Mouse (Mus musculus) spleen, adult 18-20 months (tissue): ENCODE results near the gene Sync.

Experiments used
- DNase-seq, 2 experiments: peaks; one replicate each; pipeline ENCODE4 v3.0.0; 2022; ENCODE audit warnings: mixed read lengths in 2 of 2

Sync gene

GRCm38 (mm10) chr4:129287472-129287981 is at the start of gene Sync:
Sync (plus strand) TSS chr4:129287617.
- DNase-seq: peak in 1 of 2 experiments; percentile 4

DNA sequence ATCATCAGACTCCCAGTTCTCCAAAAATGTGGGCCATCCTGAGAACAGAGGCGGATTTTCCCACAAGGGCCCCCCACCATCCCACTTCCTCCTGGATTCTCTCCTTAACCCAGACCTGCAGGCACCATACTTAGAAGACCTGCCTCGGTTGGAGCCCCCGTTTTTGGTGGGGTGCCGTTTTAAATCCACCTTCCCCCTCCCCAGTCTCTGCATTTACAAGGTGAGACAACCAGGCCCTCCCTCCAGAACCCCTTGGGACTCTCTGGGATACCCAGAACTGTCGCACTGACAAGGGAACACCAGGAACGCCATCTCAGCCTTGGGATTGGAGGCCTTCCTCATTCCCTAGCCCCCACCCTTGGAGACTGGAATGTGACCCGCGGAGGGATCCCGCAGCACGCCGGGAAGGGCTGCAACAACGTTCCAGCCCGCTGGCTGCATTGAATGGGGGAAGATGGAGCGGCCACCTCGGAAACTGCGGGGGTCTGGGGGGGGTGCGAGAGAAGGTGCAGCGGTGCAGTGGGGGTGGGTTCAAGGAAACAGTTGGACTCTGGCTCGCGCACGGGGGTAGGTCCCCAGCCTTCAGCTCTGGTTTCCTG is 49.5 kb upstream of the Sync start:
- DNase-seq: no peak

- no peak for DNase-seq
Measured at GRCm38 (mm10) chr4:129238579-129239016, 48.8 kb upstream of the Sync start.

- peak; percentile 18 to 29 for DNase-seq
Measured at GRCm38 (mm10) chr4:129239075-129239474, 48.3 kb upstream of the Sync start.

DNA sequence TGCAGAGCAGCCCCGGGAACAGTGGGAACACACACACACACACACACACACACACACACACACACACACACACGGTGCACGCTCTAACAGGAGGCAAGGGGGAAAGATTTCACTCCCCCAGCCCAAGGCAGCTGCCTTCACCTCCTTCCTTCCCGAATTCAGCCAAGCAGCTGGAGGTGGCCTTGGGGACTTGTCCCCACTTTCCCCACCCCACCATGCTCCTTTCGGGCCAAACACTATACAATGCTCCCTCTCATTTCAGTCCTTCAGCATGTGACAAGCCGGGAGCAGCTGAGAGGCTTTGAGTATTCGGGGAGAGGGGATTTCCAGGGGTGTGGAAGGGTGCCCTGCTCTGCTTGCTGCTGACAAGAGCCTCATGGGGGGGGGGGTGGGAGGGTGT is 45.5 kb upstream of the Sync start:
- DNase-seq: no peak

- no peak for DNase-seq
Measured at GRCm38 (mm10) chr4:129242327-129242726, 45.1 kb upstream of the Sync start.

DNA sequence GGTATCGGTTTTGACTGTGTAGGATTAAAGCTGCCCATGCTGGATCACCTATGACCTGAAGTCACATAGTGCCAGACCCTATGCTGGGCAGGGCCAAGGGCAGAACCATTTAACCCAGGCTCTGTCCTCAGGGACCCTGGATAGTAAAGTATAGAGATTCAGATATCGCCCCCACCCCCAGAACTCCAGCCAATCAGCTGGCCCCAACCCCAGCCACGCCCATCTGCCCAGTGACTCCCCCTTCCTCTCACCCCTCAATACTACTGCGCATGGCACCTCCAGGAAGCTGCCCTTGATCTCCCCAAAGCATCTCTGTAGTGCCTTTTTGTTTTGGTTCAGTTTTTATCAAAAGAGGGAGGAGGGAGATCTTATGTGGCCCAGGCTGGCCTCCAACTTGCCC is 44.7 kb upstream of the Sync start:
- DNase-seq: no peak

DNA sequence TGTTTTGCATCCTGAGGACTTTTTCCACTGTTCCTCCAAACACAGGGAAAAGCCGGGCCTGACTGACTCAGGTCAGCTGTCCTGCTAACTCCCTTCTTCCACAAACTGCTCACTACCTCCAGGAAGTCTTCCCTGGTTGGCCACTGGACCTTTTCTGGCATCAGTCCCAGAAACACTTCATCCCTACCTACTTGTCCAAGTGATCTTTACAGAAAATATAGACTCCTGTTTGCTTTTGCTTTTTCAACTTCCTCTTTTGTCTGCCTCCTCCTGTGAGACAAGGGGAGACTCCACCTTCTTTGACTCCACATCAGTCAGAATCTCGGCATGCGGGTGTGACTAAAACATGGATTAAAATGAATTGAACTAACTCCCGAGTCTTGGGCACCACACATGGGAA is 42.6 kb upstream of the Sync start:
- no peak for DNase-seq

GRCm38 (mm10) chr4:129246360-129247301 is 40.8 kb upstream of the Sync start:
- DNase-seq: no peak

- no peak for DNase-seq
Measured at GRCm38 (mm10) chr4:129247381-129248242, 39.8 kb upstream of the Sync start.

GRCm38 (mm10) chr4:129248243-129248767 is 39.1 kb upstream of the Sync start:
- DNase-seq: no peak

GRCm38 (mm10) chr4:129249288-129249687 is 38.1 kb upstream of the Sync start:
- DNase-seq: no peak

- DNase-seq: no peak
Measured at GRCm38 (mm10) chr4:129250759-129251481, 36.5 kb upstream of the Sync start.

DNA sequence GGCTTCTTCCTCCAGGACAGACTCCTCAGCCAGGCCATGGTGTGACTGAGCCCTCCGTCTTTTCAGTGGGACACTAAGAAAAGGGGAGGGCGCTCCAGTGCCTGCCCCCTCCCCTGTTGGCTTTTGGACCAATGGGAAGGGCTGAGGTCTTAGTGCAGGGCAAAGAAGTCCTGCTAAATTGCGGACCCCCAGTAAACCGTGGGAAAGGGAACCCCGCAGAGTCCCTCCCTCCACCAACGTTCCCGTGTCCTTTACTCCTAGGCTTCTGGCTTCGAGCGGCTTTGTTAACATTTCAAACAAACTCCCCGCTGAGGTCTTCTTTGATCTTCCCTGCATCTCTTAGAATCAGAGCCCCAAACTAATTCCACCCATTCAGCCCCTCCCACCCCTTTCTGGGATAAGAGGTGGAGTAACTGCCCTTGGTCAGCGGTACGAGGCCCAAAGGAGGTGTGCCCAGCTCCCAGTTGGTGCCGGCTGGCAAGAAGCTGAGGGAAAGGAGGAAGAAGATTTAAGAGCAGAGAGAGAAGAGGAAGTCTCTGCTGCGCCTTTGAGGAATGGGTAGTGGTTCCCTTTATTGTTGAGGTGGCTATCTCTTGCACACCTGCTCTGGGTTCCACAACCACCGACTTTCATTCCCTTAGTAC is 35.8 kb upstream of the Sync start:
- no peak for DNase-seq

- DNase-seq: no peak
Measured at GRCm38 (mm10) chr4:129252492-129252891, 34.9 kb upstream of the Sync start.

DNA sequence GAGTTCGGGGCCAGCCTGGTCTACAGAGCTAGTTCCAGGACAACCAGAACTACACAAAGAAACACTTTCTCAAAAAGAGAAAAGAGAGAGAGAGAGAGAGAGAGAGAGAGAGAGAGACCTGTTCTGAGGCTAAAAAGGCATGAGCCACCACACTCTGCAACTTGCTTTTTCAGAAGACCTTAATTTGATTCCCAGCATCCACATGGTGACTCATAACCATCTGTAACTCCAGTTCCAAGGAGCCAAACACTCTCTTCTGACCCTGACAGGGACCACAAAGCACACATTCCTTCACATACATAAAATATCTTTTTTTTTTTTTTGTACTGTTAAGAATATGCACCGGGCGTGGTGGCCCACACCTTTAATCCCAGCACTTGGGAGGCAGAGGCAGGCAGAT is 32.8 kb upstream of the Sync start:
- no peak for DNase-seq

DNA sequence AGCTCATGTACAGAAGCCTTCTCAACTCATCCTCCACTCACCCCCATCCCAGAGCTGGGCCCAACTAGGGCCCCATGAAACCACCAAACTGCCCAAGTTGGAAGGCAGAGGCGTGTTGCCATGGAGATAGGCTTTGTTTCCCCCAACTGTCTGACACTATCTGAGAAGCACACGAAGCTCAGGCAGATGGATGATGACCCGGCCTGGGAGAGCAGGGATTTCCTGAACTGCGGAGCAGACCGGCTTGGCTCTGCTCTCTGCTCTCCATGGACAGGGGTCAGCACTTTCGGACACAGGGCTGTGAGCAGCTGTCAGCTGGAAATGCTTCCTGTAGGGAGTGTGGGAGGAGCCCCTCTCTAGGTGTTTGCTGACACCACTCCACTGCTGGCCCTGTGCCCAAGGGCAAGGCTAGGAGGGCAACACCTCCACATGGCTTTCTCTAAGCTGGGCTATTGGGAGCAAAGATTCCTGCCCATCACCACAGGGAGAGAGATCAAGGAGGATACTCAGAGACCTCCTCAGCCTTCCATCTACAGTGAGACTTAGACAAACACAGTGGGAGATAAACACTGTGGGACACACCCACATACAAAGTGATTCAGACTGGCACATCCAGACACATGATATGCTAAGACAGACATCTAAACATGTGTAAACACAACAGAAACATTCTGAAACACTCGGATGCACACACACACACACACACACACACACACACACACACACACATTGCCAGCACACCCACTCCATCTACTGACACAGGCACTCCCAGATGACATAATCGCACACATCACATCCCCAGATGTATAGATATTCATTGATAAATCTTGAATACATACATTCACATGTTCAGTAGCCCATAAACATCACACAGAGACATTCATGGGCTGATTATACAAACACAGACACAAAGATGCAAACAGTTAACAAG is 30.7 kb upstream of the Sync start:
- DNase-seq: no peak

DNA sequence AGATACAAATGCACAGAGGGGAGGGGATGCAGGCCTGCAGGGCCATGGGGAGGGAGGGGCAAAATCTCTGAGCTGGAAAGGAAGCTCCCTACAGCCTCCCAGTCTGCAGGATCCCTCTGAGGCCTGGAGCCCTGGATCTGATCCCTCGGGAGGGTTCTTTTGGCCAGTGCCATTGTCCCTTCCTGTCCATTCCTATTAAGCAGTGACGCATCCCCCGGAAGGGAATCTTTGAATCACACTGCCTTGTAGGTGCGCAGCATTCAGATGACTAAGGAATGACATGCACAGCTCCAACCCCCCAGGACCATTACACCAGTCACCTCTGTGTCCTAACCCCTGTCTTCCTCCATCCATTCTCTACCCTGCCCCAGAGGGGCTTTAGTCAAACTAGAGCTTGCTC is 28.3 kb upstream of the Sync start:
- DNase-seq: no peak

GRCm38 (mm10) chr4:129260678-129261077 is 26.7 kb upstream of the Sync start:
- no peak for DNase-seq

GRCm38 (mm10) chr4:129261196-129261595 is 26.2 kb upstream of the Sync start, which contains the start of gene C77080:
C77080 (minus strand) TSS chr4:129261404.
- DNase-seq: no peak
